Mouse (Mus musculus) stomach, postnatal 0 days (tissue): Measurements from ENCODE around the gene Rad51c. TPM values are rescaled to one million over a fixed set of nuclear protein-coding genes. Genes with fewer than 3 reads are reported as not detected.
"Not testable (repeated sequence)": the region's sequence is repeated elsewhere in the genome, so short reads cannot be mapped to it uniquely, and the experiment has no call there.

Experiments used
- ATAC-seq: fragments of 200-750 bp; cut with Nextera tagmentation; 2 replicates; pipeline ENCODE4 v1.8.0; 2017; ENCODE audit not compliant: low FRiP score, low TSS enrichment
- DNase-seq: peaks from one replicate; pipeline ENCODE4 v3.0.0-alpha.2; 2016; ENCODE audit warnings: low spot score
- H3K27ac ChIP-seq: fragments of 300-500 bp; sonication (generic); replicated peaks from 2 replicates; pipeline ENCODE4 v1.5.1; 2014; ENCODE audit warnings: mild to moderate bottlenecking, control low read depth
- H3K27me3 ChIP-seq: fragments of 300-500 bp; sonication (generic); 2 replicates; pipeline ENCODE4 v1.6.1; 2014; ENCODE audit warnings: low read length; ENCODE audit not compliant: control insufficient read depth, insufficient read depth
- H3K36me3 ChIP-seq: fragments of 300-500 bp; sonication (generic); 2 replicates; pipeline ENCODE4 v1.6.1; 2014; ENCODE audit warnings: low read length, mixed read lengths; ENCODE audit not compliant: control insufficient read depth, insufficient read depth
- H3K4me1 ChIP-seq: fragments of 300-500 bp; sonication (generic); replicated peaks from 2 replicates; pipeline ENCODE4 v1.6.1; 2014; ENCODE audit warnings: antibody characterized with exemption; ENCODE audit not compliant: control insufficient read depth, insufficient read depth
- H3K4me2 ChIP-seq: fragments of 300-500 bp; sonication (generic); replicated peaks from 2 replicates; pipeline ENCODE4 v1.6.1; 2014; ENCODE audit warnings: low read depth, mild to moderate bottlenecking, control low read depth, moderate library complexity
- H3K4me3 ChIP-seq: fragments of 300-500 bp; sonication (generic); 2 replicates; pipeline ENCODE4 v1.5.1; 2014; ENCODE audit warnings: low read depth, low read length, control low read depth
- H3K9ac ChIP-seq: fragments of 300-500 bp; sonication (generic); 2 replicates; pipeline ENCODE4 v1.6.1; 2014; ENCODE audit warnings: mild to moderate bottlenecking, low read length, control low read depth, mixed read lengths
- H3K9me3 ChIP-seq: fragments of 300-500 bp; sonication (generic); 2 replicates; pipeline ENCODE4 v1.6.1; 2016; ENCODE audit warnings: low read length; ENCODE audit not compliant: control insufficient read depth
- CTCF ChIP-seq: IDR thresholded peaks from 2 replicates; pipeline ENCODE4 v1.5.1; 2016; ENCODE audit warnings: antibody characterized with exemption, low read depth, mild to moderate bottlenecking, moderate library complexity
- EP300 ChIP-seq: optimal IDR thresholded peaks from 2 replicates; pipeline ENCODE3; 2016; ENCODE audit warnings: antibody characterized with exemption
- WGBS: fragments of 180-500 bp; shearing (Covaris S2); extraction: QIAGEN DNeasy Blood & Tissue Kit; methylation state at CpG from one replicate; pipeline ENCODE4 v1.1.7; 2014; 5-methylcytosine and 5-hydroxymethylcytosine counted together
- polyA plus RNA-seq: library from polyadenylated mRNA; unstranded; fragments of >200 nt; fragmentation: Nextera tagmentation; extraction: Ambion mirVana; gene quantifications from 2 replicates; pipeline ENCODE4 v1.2.1, GENCODE M21; 2015

Rad51c gene
- polyA plus RNA-seq, 1 experiment from 2014 or later = 1.8 TPM

DNA sequence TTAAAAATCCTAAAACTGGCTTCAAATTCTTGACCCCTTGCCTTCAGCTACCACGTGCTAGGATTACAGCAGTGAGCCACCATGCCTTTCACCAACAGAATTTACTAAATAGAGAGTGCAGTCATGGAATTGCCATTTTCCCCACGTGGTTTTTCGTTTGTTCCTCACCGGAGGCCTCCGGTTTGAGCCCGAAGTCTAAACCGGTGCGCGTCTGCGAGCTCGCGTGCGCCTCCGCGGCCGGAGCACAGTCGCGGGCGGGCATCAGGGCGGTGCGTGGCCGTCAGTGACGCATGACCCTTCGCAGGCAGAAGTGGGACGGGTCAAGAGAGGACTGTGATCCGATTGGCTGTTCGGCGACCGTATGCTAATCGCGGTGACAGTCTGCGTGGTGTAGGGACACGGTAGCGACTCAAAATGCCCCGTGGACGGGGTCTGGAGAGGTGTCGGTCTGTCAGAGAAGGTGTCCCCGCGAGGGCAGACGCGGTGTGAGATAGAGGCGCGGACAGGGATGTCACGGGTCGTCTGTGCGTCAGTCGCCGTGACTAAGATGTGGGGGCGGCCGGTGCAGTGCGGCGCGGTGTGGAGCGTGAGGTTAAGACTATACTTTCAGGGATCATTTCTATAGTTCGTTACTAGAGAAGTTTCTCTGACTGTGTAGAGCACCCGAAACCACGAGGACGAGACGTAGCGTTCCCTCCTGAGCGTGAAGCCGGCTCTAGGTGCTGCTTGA, 38.1 kb upstream of the Rad51c start:
- not testable (repeated sequence) for H3K36me3 ChIP-seq, H3K4me1 ChIP-seq, H3K9me3 ChIP-seq, H3K9ac ChIP-seq, H3K27me3 ChIP-seq
- under 1% methylated on average over 32 of the region's 62 CpGs for WGBS
- H3K4me2 ChIP-seq = peak overlapping the region; percentile 43
- H3K27ac ChIP-seq = peak overlapping the region; percentile 56; the same call in 1 of the 2 replicates
- DNase-seq (peak; percentile 83), ATAC-seq (peak; percentile 98)
- H3K4me3 ChIP-seq = peak overlapping the region; percentile 18; the same call in 1 of the 2 replicates
- TF ChIP-seq CTCF = peak; percentile 41

GRCm38 (mm10) chr11:87439796-87440420, 35.2 kb upstream of the Rad51c start:
- ATAC-seq (no peak), DNase-seq (peak; percentile 65)
- H3K27ac ChIP-seq = peak overlapping the region; percentile 41
- H3K9me3 ChIP-seq = no peaks in the 10 kb centered on the region
- H3K36me3 ChIP-seq = no peaks in the 10 kb centered on the region
- no peak overlapping the region for H3K4me2 ChIP-seq
- no peaks in the 10 kb centered on the region for H3K4me1 ChIP-seq
- TF ChIP-seq CTCF = no peak
- TF ChIP-seq EP300 = no peak
- no peaks in the 10 kb centered on the region for H3K27me3 ChIP-seq
- H3K9ac ChIP-seq = no peak overlapping the region
- 66% methylated on average over 10 of the region's 10 CpGs for WGBS
- no peak overlapping the region for H3K4me3 ChIP-seq

DNA sequence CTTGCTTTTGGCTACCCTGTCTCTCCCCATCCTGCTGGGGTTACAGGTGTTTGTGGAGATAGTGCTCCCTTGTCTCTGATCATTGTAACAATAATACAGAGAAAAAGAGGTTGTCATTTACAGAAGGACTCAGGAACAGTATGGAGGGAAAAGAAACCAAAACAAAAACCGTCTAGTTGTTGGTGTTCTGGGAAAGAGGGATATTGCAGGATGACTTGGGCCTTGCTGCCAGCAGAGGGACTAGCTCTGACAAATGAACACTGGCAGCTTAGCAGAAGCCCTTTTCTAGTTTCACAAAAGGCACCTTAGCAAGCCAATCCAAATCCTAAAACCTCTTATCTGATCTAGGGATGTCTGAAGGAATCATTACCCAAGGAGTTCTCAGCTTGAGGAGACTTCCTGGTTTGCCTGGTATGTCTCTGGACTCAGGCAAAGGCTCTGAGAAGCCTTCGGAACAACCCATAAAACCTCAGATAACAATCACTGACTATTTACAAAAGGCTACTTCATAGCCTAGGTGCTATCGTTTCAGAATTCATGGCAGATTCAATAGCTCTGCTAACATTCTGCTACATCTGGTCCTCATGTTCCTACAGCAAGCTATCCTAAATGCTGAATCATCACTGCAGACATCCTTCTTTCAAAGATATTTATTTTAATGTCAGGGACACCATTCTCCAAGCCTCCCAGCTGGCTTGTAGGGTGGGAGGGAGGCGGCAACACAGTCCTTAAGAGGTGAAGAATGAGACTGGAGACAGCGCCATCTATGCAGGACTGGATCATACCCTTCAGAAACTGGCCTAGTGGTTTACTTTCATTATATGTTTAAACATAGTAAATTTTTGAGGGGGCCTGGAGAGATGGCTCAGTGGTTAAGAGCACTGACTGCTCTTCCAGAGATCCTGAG, 31.8 kb upstream of the Rad51c start:
- no peak for TF ChIP-seq EP300
- TF ChIP-seq CTCF = peak; percentile 39
- H3K9ac ChIP-seq = no peak overlapping the region
- H3K4me1 ChIP-seq = no peaks in the 10 kb centered on the region
- no peak overlapping the region for H3K4me3 ChIP-seq
- H3K9me3 ChIP-seq = no peaks in the 10 kb centered on the region
- ATAC-seq (no peak), DNase-seq (no peak)
- H3K27me3 ChIP-seq = no peaks in the 10 kb centered on the region
- H3K4me2 ChIP-seq = no peak overlapping the region
- no peaks in the 10 kb centered on the region for H3K36me3 ChIP-seq
- no peak overlapping the region for H3K27ac ChIP-seq
- WGBS = 46% methylated on average over 5 of the region's 5 CpGs

DNA sequence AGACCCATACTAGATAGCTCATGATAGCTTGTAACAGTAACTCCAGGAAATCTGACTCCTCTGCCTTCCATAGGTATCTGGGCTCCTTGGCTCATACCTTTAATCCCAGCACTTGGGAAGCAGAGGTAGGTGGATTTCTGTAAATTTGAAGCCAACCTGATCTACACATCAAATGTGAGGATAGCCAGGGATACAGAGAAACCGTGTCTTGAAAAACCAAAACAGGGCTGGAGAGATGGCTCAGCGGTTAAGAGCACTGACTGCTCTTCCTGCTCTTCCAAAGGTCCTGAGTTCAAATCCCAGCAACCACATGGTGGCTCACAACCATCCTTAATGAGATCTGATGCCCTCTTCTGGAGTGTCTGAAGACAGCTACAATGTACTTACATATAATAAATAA, 30.4 kb upstream of the Rad51c start:
- H3K4me2 ChIP-seq, ATAC-seq, DNase-seq, H3K27ac ChIP-seq, H3K9ac ChIP-seq, H3K4me3 ChIP-seq, H3K36me3 ChIP-seq, H3K4me1 ChIP-seq, H3K9me3 ChIP-seq, H3K27me3 ChIP-seq: not testable (repeated sequence)
- WGBS = 87% methylated on average over 2 of the region's 2 CpGs

DNA sequence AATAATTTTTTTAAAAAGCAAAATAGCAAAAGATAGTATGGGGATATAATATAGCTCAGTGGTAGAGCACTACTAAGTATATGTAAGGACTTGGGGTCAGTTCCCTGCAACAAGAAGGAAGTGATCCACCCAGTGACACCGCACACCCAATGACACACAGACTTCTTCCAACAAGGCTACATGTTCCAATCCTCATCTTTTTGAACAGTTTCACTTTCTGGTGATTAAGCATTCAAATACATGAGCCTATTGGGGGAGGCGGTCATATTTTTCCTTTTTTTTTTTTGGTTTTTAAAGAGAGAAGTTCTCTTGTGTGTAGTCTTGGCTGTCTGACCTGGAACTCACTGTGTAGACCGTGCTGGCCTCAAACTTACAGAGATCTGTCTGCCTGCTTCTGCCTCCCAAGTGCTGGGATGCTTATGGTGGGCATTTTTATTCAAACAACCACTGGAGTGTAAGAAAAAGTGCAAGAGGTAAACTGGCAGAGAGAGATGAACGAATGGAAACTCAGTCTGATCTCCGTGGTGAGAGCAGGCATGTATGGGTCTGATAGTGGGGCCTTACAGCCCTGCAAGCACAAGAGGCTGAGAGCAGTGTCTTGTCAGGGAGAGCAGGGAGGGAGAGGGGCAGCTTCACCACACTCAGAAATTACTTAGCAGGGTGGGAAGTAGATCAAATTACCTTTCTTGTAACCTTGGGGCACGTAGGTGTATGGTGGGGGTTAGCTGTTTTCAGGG, 28.3 kb upstream of the Rad51c start:
- 50% methylated on average over 6 of the region's 6 CpGs for WGBS
- DNase-seq = no peak
- Histone ChIP-seq H3K36me3 (no peaks in the 10 kb centered on the region), H3K9me3 (no peaks in the 10 kb centered on the region), H3K4me3 (no peak overlapping the region), H3K4me2 (no peak overlapping the region), H3K27ac (no peak overlapping the region), H3K9ac (no peak overlapping the region), H3K27me3 (no peaks in the 10 kb centered on the region), H3K4me1 (no peaks in the 10 kb centered on the region)
- TF ChIP-seq CTCF (no peak), EP300 (no peak)
- no peak for ATAC-seq
